Comparison of ENCODE assay signal across 16 mouse cellular contexts in the genomic region with DNA sequence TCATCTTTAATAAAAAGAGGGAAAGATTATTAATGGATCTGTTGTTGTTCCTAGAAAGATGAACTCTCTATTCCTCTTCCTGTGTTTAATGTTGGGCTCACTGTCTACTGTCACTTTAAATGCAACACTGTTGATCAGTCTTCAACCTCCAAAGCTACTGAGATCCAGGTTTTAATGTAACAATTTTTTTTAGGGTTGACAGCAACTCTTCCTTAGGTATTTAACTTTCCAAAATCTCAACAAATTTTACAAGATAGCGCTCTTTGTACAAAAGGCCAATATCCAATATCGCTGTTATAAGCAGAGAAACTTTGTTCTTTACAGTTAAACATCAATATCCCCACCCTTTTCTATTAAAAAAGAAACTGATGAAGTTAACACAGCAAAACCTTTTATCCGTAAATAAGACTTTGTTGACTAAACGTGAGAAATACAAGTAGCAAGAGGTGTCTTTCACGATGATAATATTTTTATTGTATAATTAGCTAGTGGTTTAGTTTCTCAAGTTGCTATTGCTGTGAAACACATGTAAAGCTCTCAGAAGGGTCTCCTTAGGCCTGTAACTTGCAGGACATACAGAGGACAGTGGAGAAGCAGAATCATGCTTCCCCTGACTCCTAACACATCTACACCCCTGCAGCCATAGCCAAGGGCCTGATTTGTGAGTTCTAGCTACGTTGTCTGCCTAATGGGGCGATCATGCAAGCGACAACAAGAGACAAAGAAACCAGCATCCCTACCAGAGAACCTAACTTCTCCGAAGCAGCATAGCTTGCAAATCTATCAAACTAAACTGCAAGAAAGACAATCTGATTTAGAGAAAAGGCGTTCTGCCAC. TPM values are rescaled to one million over a fixed set of nuclear protein-coding genes. Genes with fewer than 3 reads are reported as not detected.
A peak's percentile ranks its signal among the peaks of the same experiment; 100 is the strongest.
DNase-seq lines count a peak whose midpoint lies in the region; ATAC-seq and TF ChIP-seq lines count a peak whose summit lies in the region.
"Had no signal": no experiment of that assay in that cellular context is flagged by ENCODE, and none has a peak within 500 bp of the region (broad histone marks: within the 10 kb centered on the region; RNA-seq: fewer than 3 reads in every experiment).

No protein-coding gene starts in this region.

- H3K4me1 ChIP-seq in heart, embryonic 10.5 days: peaks cover 16% of the 10 kb centered on the region
- peaks cover 3% of the 10 kb centered on the region; the same call in 1 of the 2 replicates for H3K4me1 ChIP-seq in heart, embryonic 11.5 days (ENCODE audit: control insufficient read depth, insufficient read depth, low read length)
- H3K4me1 ChIP-seq in forebrain, embryonic 13.5 days: peaks cover 21% of the 10 kb centered on the region
- peaks cover 6% of the 10 kb centered on the region for H3K4me1 ChIP-seq in midbrain, embryonic 11.5 days (ENCODE audit: control insufficient read depth, insufficient read depth, low read length)
- H3K4me1 ChIP-seq in heart, adult 2 months (ENCODE audit: control insufficient read depth, insufficient read depth, low read length): no peaks in the 10 kb centered on the region

- no peaks in the 10 kb centered on the region for H3K9me3 ChIP-seq in heart, embryonic 10.5 days
- H3K9me3 ChIP-seq in heart, embryonic 11.5 days (replicated peaks; ENCODE audit: control insufficient read depth, low read length): no peaks in the 10 kb centered on the region
- no peaks in the 10 kb centered on the region for H3K9me3 ChIP-seq in forebrain, embryonic 13.5 days (replicated peaks)
- H3K9me3 ChIP-seq in midbrain, embryonic 11.5 days (ENCODE audit: control insufficient read depth, low read length): no peaks in the 10 kb centered on the region
- H3K9me3 ChIP-seq: embryonic facial prominence, embryonic 13.5 days had no signal

- TF ChIP-seq CTCF in heart, adult 2 months (IDR thresholded peaks at IDR 0.05): no peak

- no peak for TF ChIP-seq EP300 in heart, adult 2 months (IDR thresholded peaks at IDR 0.05; ENCODE audit: insufficient read depth, low read depth, low read length)

- intact Hi-C loops in heart, adult 2 months (cut with DNase I): no loop called here

- TF ChIP-seq POLR2A in heart, adult 2 months (IDR thresholded peaks at IDR 0.05; ENCODE audit: insufficient read depth, low read depth, low read length): no peak

- H3K36me3 ChIP-seq in heart, embryonic 10.5 days: no peaks in the 10 kb centered on the region
- H3K36me3 ChIP-seq in heart, embryonic 11.5 days (ENCODE audit: control insufficient read depth, insufficient read depth, low read length): no peaks in the 10 kb centered on the region
- H3K36me3 ChIP-seq in forebrain, embryonic 13.5 days (ENCODE audit: poor library complexity, severe bottlenecking): peaks cover 9% of the 10 kb centered on the region
- peaks cover 2% of the 10 kb centered on the region; the same call in 1 of the 2 replicates for H3K36me3 ChIP-seq in midbrain, embryonic 11.5 days (ENCODE audit: control insufficient read depth, insufficient read depth, low read length)
- no peaks in the 10 kb centered on the region for H3K36me3 ChIP-seq in heart, adult 2 months (ENCODE audit: control insufficient read depth, insufficient read depth, low read length)
- H3K36me3 ChIP-seq: embryonic facial prominence, embryonic 13.5 days had no signal

- H3K4me2 ChIP-seq in heart, embryonic 11.5 days: no peak overlapping the region
- H3K4me2 ChIP-seq in forebrain, embryonic 13.5 days: peak overlapping the region; percentile 58
- H3K4me2 ChIP-seq in midbrain, embryonic 11.5 days: peak overlapping the region; percentile 50
- H3K4me2 ChIP-seq: embryonic facial prominence, embryonic 13.5 days had no signal

- H3K27ac ChIP-seq in heart, embryonic 10.5 days: no peak overlapping the region
- no peak overlapping the region for H3K27ac ChIP-seq in heart, embryonic 11.5 days (ENCODE audit: low read depth, low read length)
- peak overlapping the region; percentile 73 for H3K27ac ChIP-seq in forebrain, embryonic 13.5 days
- H3K27ac ChIP-seq in midbrain, embryonic 11.5 days (ENCODE audit: low read depth, low read length): no peak overlapping the region
- H3K27ac ChIP-seq in heart, adult 2 months: no peak overlapping the region
- H3K27ac ChIP-seq: embryonic facial prominence, embryonic 13.5 days; liver, embryonic 14.5 days had no signal

- WGBS in heart, embryonic 10.5 days: 9% methylated on average over 10 of the region's 10 CpGs
- WGBS in heart, embryonic 11.5 days (ENCODE audit: insufficient replicate concordance): 12% methylated on average over 10 of the region's 10 CpGs
- 20% methylated on average over 10 of the region's 10 CpGs for WGBS in forebrain, embryonic 13.5 days
- 8% methylated on average over 10 of the region's 10 CpGs for WGBS in midbrain, embryonic 11.5 days
- 18% methylated on average over 10 of the region's 10 CpGs for WGBS in heart, adult 2 months

- peaks cover 99% of the 10 kb centered on the region for H3K27me3 ChIP-seq in heart, embryonic 10.5 days (ENCODE audit: insufficient read depth, poor library complexity, severe bottlenecking)
- peaks cover 84% of the 10 kb centered on the region for H3K27me3 ChIP-seq in heart, embryonic 11.5 days (ENCODE audit: control insufficient read depth, insufficient read depth, low read length)
- H3K27me3 ChIP-seq in forebrain, embryonic 13.5 days: peaks cover 69% of the 10 kb centered on the region
- peaks cover 62% of the 10 kb centered on the region for H3K27me3 ChIP-seq in midbrain, embryonic 11.5 days (ENCODE audit: control insufficient read depth, insufficient read depth, low read length)
- H3K27me3 ChIP-seq in heart, adult 2 months (ENCODE audit: control insufficient read depth, insufficient read depth, low read length): peaks cover 28% of the 10 kb centered on the region

- H3K4me3 ChIP-seq in heart, embryonic 10.5 days: no peak overlapping the region
- no peak overlapping the region for H3K4me3 ChIP-seq in heart, embryonic 11.5 days (ENCODE audit: low read depth, low read length)
- peak overlapping the region; percentile 39 for H3K4me3 ChIP-seq in forebrain, embryonic 13.5 days
- peak overlapping the region; percentile 31 for H3K4me3 ChIP-seq in midbrain, embryonic 11.5 days (ENCODE audit: low read depth, low read length)
- no peak overlapping the region for H3K4me3 ChIP-seq in heart, adult 2 months
- H3K4me3 ChIP-seq: embryonic facial prominence, embryonic 13.5 days; megakaryocyte, embryonic 14.5 days had no signal

- no peaks in the 10 kb centered on the region for H3K79me2 ChIP-seq in heart, adult 2 months (replicated peaks; ENCODE audit: control insufficient read depth, insufficient read depth, low read length)

- ATAC-seq in heart, embryonic 11.5 days (replicated peaks; ENCODE audit: insufficient number of reproducible peaks, low FRiP score, low TSS enrichment): no peak
- ATAC-seq in forebrain, embryonic 13.5 days: no peak
- no peak for ATAC-seq in midbrain, embryonic 11.5 days (ENCODE audit: low FRiP score)

- no peak overlapping the region for H3K9ac ChIP-seq in heart, embryonic 11.5 days (ENCODE audit: low read depth, low read length)
- peak overlapping the region; percentile 68 for H3K9ac ChIP-seq in forebrain, embryonic 13.5 days
- H3K9ac ChIP-seq in midbrain, embryonic 11.5 days (ENCODE audit: low read length): peak overlapping the region; percentile 54; the same call in 1 of the 2 replicates
- no peak overlapping the region for H3K9ac ChIP-seq in heart, adult 2 months (ENCODE audit: low read depth, low read length)
- H3K9ac ChIP-seq: embryonic facial prominence, embryonic 13.5 days; liver, embryonic 14.5 days had no signal

- peak; percentile 69 for DNase-seq in heart, embryonic 10.5 days (ENCODE audit: low spot score)
- DNase-seq in midbrain, embryonic 11.5 days (ENCODE audit: low spot score, missing footprints): peak; percentile 94
- DNase-seq in retina, postnatal 1 day: peak; percentile 51
- no peak for DNase-seq in thymus, postnatal 14 days
- no peak for DNase-seq in urinary bladder, postnatal 4 days (ENCODE audit: low spot score in 2 of 2)
- no peak for DNase-seq in heart, adult 2 months
- DNase-seq: adrenal gland, postnatal 36 days; gastrocnemius, postnatal 10 days; heart, postnatal 10 days; kidney, adult 9 months; thymus, postnatal 36 days had no signal

RNA-seq across cellular contexts. Expression of a gene that starts 3.1 kb away (rescaled TPM):
- polyA plus RNA-seq in heart, embryonic 10.5 days (2016; fragmentation: Nextera tagmentation; extraction: Ambion mirVana): 0.13 TPM in 1 of 2 replicates, not detected in the other
- polyA plus RNA-seq in heart, embryonic 11.5 days (2014; fragmentation: Nextera tagmentation; extraction: Ambion mirVana): 0.23 TPM in 1 of 2 replicates, not detected in the other
- polyA plus RNA-seq in forebrain, embryonic 13.5 days (2015; fragmentation: Nextera tagmentation; extraction: Ambion mirVana): 48.4 and 62.0 TPM in 2 replicates
- polyA plus RNA-seq in midbrain, embryonic 11.5 days (2014; fragmentation: Nextera tagmentation; extraction: Ambion mirVana): 41.7 and 42.5 TPM in 2 replicates
- total RNA-seq in heart, adult 2 months (2021): not detected
- polyA plus RNA-seq in heart, adult 2 months (2012; rRNA removed): not detected in 2 replicates
- total RNA-seq: adrenal gland, postnatal 36 days; heart, postnatal 10 days had no signal

RNA-seq across cellular contexts. Expression of a gene that starts 6.5 kb away (rescaled TPM):
- not detected in 2 replicates for polyA plus RNA-seq in heart, embryonic 10.5 days (2016; fragmentation: Nextera tagmentation; extraction: Ambion mirVana)
- polyA plus RNA-seq in heart, embryonic 11.5 days (2014; fragmentation: Nextera tagmentation; extraction: Ambion mirVana): 0.07 TPM in 1 of 2 replicates, not detected in the other
- polyA plus RNA-seq in forebrain, embryonic 13.5 days (2015; fragmentation: Nextera tagmentation; extraction: Ambion mirVana): 10.8 and 15.1 TPM in 2 replicates
- 13.7 and 14.8 TPM in 2 replicates for polyA plus RNA-seq in midbrain, embryonic 11.5 days (2014; fragmentation: Nextera tagmentation; extraction: Ambion mirVana)
- total RNA-seq in heart, adult 2 months (2021): not detected
- 0.08 TPM in 1 of 2 replicates, not detected in the other for polyA plus RNA-seq in heart, adult 2 months (2012; rRNA removed)
- total RNA-seq: adrenal gland, postnatal 36 days had no signal

Comparison
In these comparisons a context has a peak if more than half of its experiments do, and no peak if none do; other contexts are left out.
1. DNase-seq: peak in heart, embryonic 10.5 days (single experiment), midbrain, embryonic 11.5 days (single experiment) and retina, postnatal 1 day (single experiment); none in thymus, postnatal 14 days (single experiment), urinary bladder, postnatal 4 days (0 of 2) and heart, adult 2 months (0 of 2).
2. H3K4me3 ChIP-seq: peak in forebrain, embryonic 13.5 days (single experiment) and midbrain, embryonic 11.5 days (single experiment); none in heart, embryonic 10.5 days (single experiment), heart, embryonic 11.5 days (single experiment) and heart, adult 2 months (single experiment).
3. H3K9ac ChIP-seq: peak in forebrain, embryonic 13.5 days (single experiment) and midbrain, embryonic 11.5 days (single experiment); none in heart, embryonic 11.5 days (single experiment) and heart, adult 2 months (single experiment).
4. RNA of a gene that starts 3.1 kb away (polyA plus RNA-seq): 48.4 to 62.0 TPM in forebrain, embryonic 13.5 days and 41.7 to 42.5 TPM in midbrain, embryonic 11.5 days; 0.13 TPM in heart, embryonic 10.5 days, 0.23 TPM in heart, embryonic 11.5 days and not detected in heart, adult 2 months; every median in the first group is over 10 times any median in the second.
5. RNA of a gene that starts 6.5 kb away (polyA plus RNA-seq): 10.8 to 15.1 TPM in forebrain, embryonic 13.5 days and 13.7 to 14.8 TPM in midbrain, embryonic 11.5 days; 0.08 TPM in heart, adult 2 months, 0.07 TPM in heart, embryonic 11.5 days and not detected in heart, embryonic 10.5 days; every median in the first group is over 10 times any median in the second.